Mouse (Mus musculus): ENCODE measurements around the gene Lnpep. TPM values are rescaled to one million over a fixed set of nuclear protein-coding genes. Genes with fewer than 3 reads are reported as not detected.
A peak's percentile ranks its signal among the peaks of the same experiment; 100 is the strongest.

Gene Lnpep
- total RNA-seq, 2 experiments from 2014 or later: 91.2 to 95.3 TPM

- DNase-seq (ENCODE audit: low spot score in 2 of 2): no peak
Observed at GRCm38 (mm10) chr17:17612336-17612735, 12.5 kb downstream of the Lnpep start.

- no peak for DNase-seq (ENCODE audit: low spot score in 2 of 2)
Observed at GRCm38 (mm10) chr17:17609523-17609922, 15.3 kb downstream of the Lnpep start.

GRCm38 (mm10) chr17:17608416-17608988 lies 16.3 kb downstream of the Lnpep start:
- no peak for DNase-seq (ENCODE audit: low spot score in 2 of 2)

- DNase-seq (ENCODE audit: low spot score in 2 of 2): no peak
Observed at GRCm38 (mm10) chr17:17604554-17604953, 20.3 kb downstream of the Lnpep start.

- DNase-seq (ENCODE audit: low spot score in 2 of 2): no peak
Observed at GRCm38 (mm10) chr17:17603609-17604008, 21.2 kb downstream of the Lnpep start.

- no peak for DNase-seq (ENCODE audit: low spot score in 2 of 2)
Observed at GRCm38 (mm10) chr17:17602786-17603185, 22.1 kb downstream of the Lnpep start.

GRCm38 (mm10) chr17:17602330-17602729 lies 22.5 kb downstream of the Lnpep start:
- no peak for DNase-seq (ENCODE audit: low spot score in 2 of 2)

- DNase-seq (ENCODE audit: low spot score in 2 of 2): peak; percentile 43 to 82
Observed at GRCm38 (mm10) chr17:17600804-17601252, 24.0 kb downstream of the Lnpep start.

GRCm38 (mm10) chr17:17600001-17600400 lies 24.8 kb downstream of the Lnpep start:
- DNase-seq (ENCODE audit: low spot score in 2 of 2): no peak

- DNase-seq (ENCODE audit: low spot score in 2 of 2): no peak
Observed at GRCm38 (mm10) chr17:17598355-17598754, 26.5 kb downstream of the Lnpep start.

- DNase-seq (ENCODE audit: low spot score in 2 of 2): no peak
Observed at GRCm38 (mm10) chr17:17592926-17593325, 31.9 kb downstream of the Lnpep start.

- DNase-seq (ENCODE audit: low spot score in 2 of 2): no peak
Observed at GRCm38 (mm10) chr17:17587333-17588047, 37.4 kb downstream of the Lnpep start.

GRCm38 (mm10) chr17:17585115-17585514 lies 39.7 kb downstream of the Lnpep start:
- no peak for DNase-seq (ENCODE audit: low spot score in 2 of 2)

- DNase-seq (ENCODE audit: low spot score in 2 of 2): no peak
Observed at GRCm38 (mm10) chr17:17583896-17584295, 41.0 kb downstream of the Lnpep start.

- DNase-seq (ENCODE audit: low spot score in 2 of 2): no peak
Observed at GRCm38 (mm10) chr17:17581234-17581633, 43.6 kb downstream of the Lnpep start.

GRCm38 (mm10) chr17:17576399-17576798 lies 48.5 kb downstream of the Lnpep start:
- no peak for DNase-seq (ENCODE audit: low spot score in 2 of 2)

- peak in 1 of 2 experiments; percentile 65 for DNase-seq (ENCODE audit: low spot score in 2 of 2)
Observed at GRCm38 (mm10) chr17:17567071-17567470, 57.8 kb downstream of the Lnpep start.

GRCm38 (mm10) chr17:17548958-17549357 lies 75.9 kb downstream of the Lnpep start:
- no peak for DNase-seq (ENCODE audit: low spot score in 2 of 2)

GRCm38 (mm10) chr17:17531338-17531737 lies 93.5 kb downstream of the Lnpep start:
- DNase-seq (ENCODE audit: low spot score in 2 of 2): no peak

- DNase-seq (ENCODE audit: low spot score in 2 of 2): no peak
Observed at GRCm38 (mm10) chr17:17516384-17517016, 108.3 kb downstream of the Lnpep start.

GRCm38 (mm10) chr17:17506677-17507076 lies 118.2 kb downstream of the Lnpep start:
- no peak for DNase-seq (ENCODE audit: low spot score in 2 of 2)

GRCm38 (mm10) chr17:17499278-17499677 lies 125.6 kb downstream of the Lnpep start:
- DNase-seq (ENCODE audit: low spot score in 2 of 2): peak in 1 of 2 experiments; percentile 11

Measured in layer of hippocampus, postnatal 14 days (tissue).